Mouse (Mus musculus) heart, postnatal 10 days (tissue): ENCODE results near the gene Hmgb2. TPM values are rescaled to one million over a fixed set of nuclear protein-coding genes. Genes with fewer than 3 reads are reported as not detected.
A peak's percentile ranks its signal among the peaks of the same experiment; 100 is the strongest.
"Not testable (repeated sequence)": the region's sequence is repeated elsewhere in the genome, so short reads cannot be mapped to it uniquely, and the experiment has no call there.

Experiments
- DNase-seq, 2 experiments: peaks; one replicate each; pipeline ENCODE4 v3.0.0; 2021
- intact Hi-C: fragments of 180-260 bp; cut with DNase I; formaldehyde crosslinking; loops from one replicate; pipeline ENCODE4 v1.15.1; 2025
- total RNA-seq, 2 experiments: library from RNA; stranded (reverse); gene quantifications; 2 replicates each; pipeline ENCODE4 v1.2.3; 2021

Hmgb2 gene
- total RNA-seq, 2 experiments from 2014 or later: 66.0 to 67.2 TPM

- no peak for DNase-seq
- intact Hi-C loops: loop anchor here (5.0 kb wide), 1 partner anchor 165 kb away; no protein-coding TSS in a partner anchor
These were observed 4.1 kb upstream of the Hmgb2 start for GRCm38 (mm10) chr8:57507556-57508063.

GRCm38 (mm10) chr8:57508657-57509056 lies 3.0 kb upstream of the Hmgb2 start:
- intact Hi-C loops: loop anchor here (5.0 kb wide), 1 partner anchor 166 kb away; no protein-coding TSS in a partner anchor
- no peak for DNase-seq

GRCm38 (mm10) chr8:57510791-57511315 lies 854 bp upstream of the Hmgb2 start:
- DNase-seq: no peak
- intact Hi-C loops: loop anchor here (1.0 to 5.0 kb wide), 2 partner anchors 24 to 79 kb away; partner anchors contain the start of gene Sap30

GRCm38 (mm10) chr8:57512141-57513056 lies 692 bp downstream of the Hmgb2 start:
- intact Hi-C loops: loop anchor here (2.0 to 5.0 kb wide), 2 partner anchors 18 to 80 kb away; no protein-coding TSS in a partner anchor
- DNase-seq: peak; percentile 42 to 45

GRCm38 (mm10) chr8:57513178-57513661 lies 1.5 kb downstream of the Hmgb2 start:
- DNase-seq: not testable (repeated sequence)
- intact Hi-C loops: loop anchor here (2.0 to 5.0 kb wide), 2 partner anchors 18 to 81 kb away; no protein-coding TSS in a partner anchor

- intact Hi-C loops, DNase-seq: not testable (repeated sequence)
These were observed 5.0 kb downstream of the Hmgb2 start for GRCm38 (mm10) chr8:57516685-57517084.

- intact Hi-C loops: no loop called here
- no peak for DNase-seq
These were observed 6.0 kb downstream of the Hmgb2 start for GRCm38 (mm10) chr8:57517723-57518122.

DNA sequence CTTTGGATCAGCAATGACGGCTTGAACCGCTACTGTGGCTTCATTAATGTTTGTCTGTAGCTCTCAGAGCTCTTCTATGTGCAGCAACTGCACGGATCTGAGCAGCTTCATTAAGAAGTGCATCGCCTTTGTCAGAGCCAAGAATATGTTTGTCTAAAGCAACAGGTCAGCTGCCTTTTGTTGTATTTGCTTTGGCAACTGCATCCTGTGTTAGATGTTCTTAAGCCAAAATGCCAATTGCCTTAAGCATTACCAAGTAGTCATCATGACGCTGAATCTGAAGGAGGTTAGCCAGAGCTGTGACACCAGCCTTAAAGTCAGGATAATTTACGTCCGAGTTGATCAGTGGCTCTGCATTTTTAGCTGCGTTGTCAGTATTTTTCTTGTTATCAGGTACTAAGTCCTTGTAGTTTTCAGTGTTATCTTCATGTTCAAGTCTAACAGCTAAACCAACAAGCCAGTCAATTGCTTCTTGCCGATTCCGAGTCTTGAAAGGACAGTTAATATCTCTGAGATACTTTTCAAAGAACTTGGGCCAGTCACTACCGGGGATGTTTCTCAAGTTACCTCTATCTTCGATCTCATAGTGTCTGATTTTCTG lies 8.6 kb downstream of the Hmgb2 start:
- DNase-seq: no peak
- intact Hi-C loops: loop anchor here (10.0 kb wide), 1 partner anchor 635 kb away; no protein-coding TSS in a partner anchor

- intact Hi-C loops: loop anchor here (10.0 kb wide), 1 partner anchor 643 kb away; no protein-coding TSS in a partner anchor
- DNase-seq: no peak
These were observed 16.3 kb downstream of the Hmgb2 start for GRCm38 (mm10) chr8:57528036-57528435.

DNA sequence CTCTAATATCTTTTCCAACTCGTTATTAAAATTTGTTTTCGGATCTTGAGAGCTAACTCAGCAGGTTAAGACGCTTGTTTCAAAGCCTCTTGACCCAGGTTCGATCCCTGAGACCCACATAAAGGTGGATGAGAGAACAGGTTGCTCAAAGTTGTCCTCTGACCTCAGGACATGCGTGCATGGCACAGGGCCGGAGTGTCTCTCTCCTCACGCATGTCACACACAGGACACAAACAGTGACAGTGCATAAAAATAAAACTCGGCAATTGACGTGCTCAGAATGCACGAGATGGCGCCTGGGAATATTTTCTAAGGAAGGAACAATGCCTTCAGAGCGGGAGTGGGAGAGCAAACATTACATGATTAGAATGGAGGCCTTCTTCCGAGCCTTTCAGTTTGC lies 18.5 kb downstream of the Hmgb2 start:
- no peak for DNase-seq
- intact Hi-C loops: loop anchor here (2.0 to 5.0 kb wide), 3 partner anchors 17 to 178 kb away; partner anchors contain the start of gene Sap30

DNA sequence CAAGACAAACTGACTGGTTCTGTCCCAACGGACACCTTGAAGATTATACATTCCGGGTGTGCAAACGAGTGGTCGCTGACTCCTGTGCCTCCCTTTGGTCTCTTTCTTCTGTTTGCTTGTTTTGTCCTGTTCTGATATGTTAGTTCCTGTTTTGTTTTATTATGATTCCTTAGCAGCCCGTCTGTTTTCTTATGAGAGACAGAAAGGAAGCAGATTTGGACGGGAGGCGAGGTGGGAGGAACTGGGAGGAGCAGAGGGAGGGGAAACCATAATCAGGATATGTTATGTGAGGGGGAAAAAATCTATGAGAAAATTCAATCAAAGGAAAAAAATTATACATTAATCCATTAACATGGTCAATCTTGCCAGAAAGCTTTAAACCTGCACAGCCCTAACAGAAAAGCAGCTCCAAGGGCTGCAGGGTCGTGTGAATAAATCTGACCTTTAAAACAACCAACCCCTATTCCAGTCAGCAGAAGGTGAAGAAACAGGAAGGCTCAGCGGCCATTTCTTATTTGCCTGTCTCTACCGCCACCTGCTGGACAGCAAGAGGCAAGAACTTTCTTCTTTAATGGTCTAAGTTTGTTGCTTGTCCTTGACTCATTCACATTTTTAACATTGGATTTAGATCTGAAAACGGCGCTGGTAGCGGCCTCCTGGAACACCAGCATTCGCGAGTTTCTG lies 19.1 kb downstream of the Hmgb2 start:
- peak; percentile 91 to 93 for DNase-seq
- intact Hi-C loops: loop anchor here (1.0 to 5.0 kb wide), 4 partner anchors 18 to 179 kb away; partner anchors contain the start of gene Sap30

GRCm38 (mm10) chr8:57532223-57532622 lies 20.5 kb downstream of the Hmgb2 start:
- intact Hi-C loops: loop anchor here (5.0 kb wide), 1 partner anchor 180 kb away; no protein-coding TSS in a partner anchor
- no peak for DNase-seq

GRCm38 (mm10) chr8:57533106-57533505 lies 21.4 kb downstream of the Hmgb2 start:
- no peak for DNase-seq
- intact Hi-C loops: loop anchor here (5.0 kb wide), 1 partner anchor 181 kb away; no protein-coding TSS in a partner anchor

GRCm38 (mm10) chr8:57534495-57534894 lies 22.8 kb downstream of the Hmgb2 start:
- DNase-seq: no peak
- intact Hi-C loops: loop anchor here (5.0 kb wide), 1 partner anchor 182 kb away; no protein-coding TSS in a partner anchor

- intact Hi-C loops: no loop called here
- DNase-seq: no peak
These were observed 24.5 kb downstream of the Hmgb2 start for GRCm38 (mm10) chr8:57536167-57536566.

GRCm38 (mm10) chr8:57538601-57539000 lies 26.9 kb downstream of the Hmgb2 start:
- intact Hi-C loops: no loop called here
- DNase-seq: no peak

DNA sequence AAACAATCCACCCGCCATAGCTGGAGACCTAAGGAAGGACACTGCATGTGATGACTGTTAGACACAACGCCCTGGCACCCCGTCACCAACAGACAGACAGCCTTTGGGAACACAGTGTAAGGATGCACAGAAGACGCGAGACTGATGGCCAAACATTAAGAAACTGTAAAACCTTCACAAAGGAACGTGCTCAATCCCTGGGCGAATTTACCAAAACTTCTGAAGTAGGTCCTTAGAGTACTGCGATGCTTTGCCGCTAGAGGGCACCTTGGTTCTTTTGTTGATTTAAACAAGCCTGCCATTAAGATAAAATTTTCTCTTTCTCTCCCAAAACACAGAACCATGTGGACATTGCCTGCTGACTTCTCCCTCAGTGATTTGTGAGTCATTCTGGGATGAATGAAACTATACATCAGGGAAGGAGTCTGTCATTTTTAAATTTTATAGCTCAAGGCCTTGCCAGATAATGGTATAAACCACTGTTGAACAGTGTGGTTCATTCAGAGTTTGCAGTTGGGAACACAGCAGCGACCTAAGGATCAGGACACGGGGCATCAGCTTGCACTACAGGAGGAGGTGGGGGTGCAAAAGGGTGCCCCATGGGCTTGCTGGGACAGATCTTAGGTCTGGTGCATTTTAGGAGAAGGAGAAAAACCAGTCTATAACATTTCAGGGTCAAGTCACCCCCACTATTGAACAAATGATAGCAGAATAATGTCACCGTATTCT lies 28.6 kb downstream of the Hmgb2 start:
- DNase-seq: peak; percentile 70 to 84
- intact Hi-C loops: loop anchor here (1.0 to 2.0 kb wide), 3 partner anchors 33 to 260 kb away; no protein-coding TSS in a partner anchor

- DNase-seq: no peak
- intact Hi-C loops: loop anchor here (1.0 to 2.0 kb wide), 3 partner anchors 32 to 259 kb away; no protein-coding TSS in a partner anchor
These were observed 29.2 kb downstream of the Hmgb2 start for GRCm38 (mm10) chr8:57540951-57541350.

DNA sequence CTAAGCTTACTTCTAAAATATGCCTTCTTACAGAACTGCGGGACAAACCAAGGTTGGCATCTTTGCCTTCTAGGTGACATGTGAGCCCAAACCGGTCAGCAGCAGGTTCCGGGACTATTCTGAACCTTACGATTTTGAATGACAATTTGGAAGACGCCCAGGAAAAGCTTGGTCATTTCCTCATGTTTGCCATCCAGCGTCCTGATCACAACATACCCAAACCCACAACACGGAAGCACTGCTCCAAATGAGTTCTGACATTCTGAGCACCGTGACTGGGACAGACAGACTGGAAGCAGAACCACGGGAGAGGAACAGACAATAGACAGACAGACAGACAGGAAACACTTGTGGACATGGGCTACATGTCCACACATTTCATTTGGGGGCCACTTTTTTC lies 29.7 kb downstream of the Hmgb2 start:
- intact Hi-C loops: loop anchor here (2.0 kb wide), 2 partner anchors 31 to 249 kb away; no protein-coding TSS in a partner anchor
- no peak for DNase-seq
